Mouse (Mus musculus) liver, embryonic 15.5 days (tissue): ENCODE results near the gene Ppp1cc. TPM values are rescaled to one million over a fixed set of nuclear protein-coding genes. Genes with fewer than 3 reads are reported as not detected.
A peak's percentile ranks its signal among the peaks of the same experiment; 100 is the strongest.

Source experiments
- ATAC-seq: fragments of 200-750 bp; cut with Nextera tagmentation; 2 replicates; pipeline ENCODE4 v1.8.0; 2017; ENCODE audit warnings: moderate number of reproducible peaks, mild to moderate bottlenecking, moderate library complexity; ENCODE audit not compliant: insufficient read depth
- H3K27ac ChIP-seq: fragments of 300-500 bp; sonication (generic); replicated peaks from 2 replicates; pipeline ENCODE4 v1.5.1; 2015; ENCODE audit warnings: mild to moderate bottlenecking, inconsistent platforms
- H3K27me3 ChIP-seq: fragments of 300-500 bp; sonication (generic); 2 replicates; pipeline ENCODE4 v1.6.1; 2015; ENCODE audit warnings: mild to moderate bottlenecking, inconsistent platforms
- H3K36me3 ChIP-seq: fragments of 300-500 bp; sonication (generic); replicated peaks from 2 replicates; pipeline ENCODE4 v1.6.1; 2015; ENCODE audit warnings: moderate library complexity, mild to moderate bottlenecking, inconsistent platforms
- H3K4me1 ChIP-seq: fragments of 300-500 bp; sonication (generic); replicated peaks from 2 replicates; pipeline ENCODE4 v1.6.1; 2015; ENCODE audit warnings: inconsistent platforms
- H3K4me2 ChIP-seq: fragments of 300-500 bp; sonication (generic); 2 replicates; pipeline ENCODE4 v1.6.1; 2015; ENCODE audit warnings: moderate library complexity, mild to moderate bottlenecking, inconsistent platforms
- H3K4me3 ChIP-seq: fragments of 300-500 bp; sonication (generic); replicated peaks from 2 replicates; pipeline ENCODE4 v1.5.1; 2015; ENCODE audit warnings: mild to moderate bottlenecking, inconsistent platforms
- H3K9ac ChIP-seq: fragments of 300-500 bp; sonication (generic); 2 replicates; pipeline ENCODE4 v1.6.1; 2015; ENCODE audit warnings: moderate library complexity, mild to moderate bottlenecking, inconsistent platforms
- H3K9me3 ChIP-seq: fragments of 300-500 bp; sonication (generic); replicated peaks from 2 replicates; pipeline ENCODE4 v1.6.1; 2016; ENCODE audit warnings: inconsistent platforms
- WGBS: fragments of 180-500 bp; shearing (Covaris S2); methylation state at CpG from one replicate; pipeline ENCODE4 v1.1.7; 2015; ENCODE audit warnings: mixed read lengths; ENCODE audit not compliant: insufficient replicate concordance; 5-methylcytosine and 5-hydroxymethylcytosine counted together
- polyA plus RNA-seq: library from polyadenylated mRNA; unstranded; fragments of >200 nt; fragmentation: Nextera tagmentation; extraction: Ambion mirVana; gene quantifications from 2 replicates; pipeline ENCODE4 v1.2.1, GENCODE M21; 2015

Ppp1cc gene
- polyA plus RNA-seq, 1 experiment from 2014 or later: 142 TPM

DNA sequence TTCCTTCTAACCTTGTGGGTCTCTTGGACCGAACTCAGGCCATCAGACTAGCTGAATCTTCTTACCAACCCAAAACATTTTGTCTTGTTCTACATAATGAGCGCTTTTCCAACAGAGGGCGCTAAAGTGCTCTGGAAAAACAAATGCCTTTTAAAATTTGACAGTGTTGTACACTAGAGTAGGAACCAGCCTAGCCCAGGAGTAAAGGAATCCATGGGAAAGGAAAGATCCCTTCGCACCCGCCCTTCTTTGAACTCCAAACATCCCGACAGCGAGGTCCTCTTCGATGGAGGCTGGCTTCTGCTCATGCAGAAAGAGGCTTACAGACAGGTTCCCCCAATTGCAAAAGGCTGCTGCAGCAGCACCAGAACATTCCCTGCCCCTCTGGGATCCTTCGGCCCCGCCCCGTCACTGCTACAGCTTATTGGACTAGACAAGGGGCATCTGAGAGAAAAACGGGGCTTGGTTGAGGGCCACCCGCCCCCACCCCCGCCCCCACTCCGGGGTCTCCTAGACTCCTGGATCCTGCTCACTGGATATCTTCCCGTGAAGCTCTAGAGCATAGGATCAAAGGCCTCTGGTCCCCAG is 28.9 kb upstream of the Ppp1cc start:
- Histone ChIP-seq H3K9ac (no peak overlapping the region), H3K9me3 (no peaks in the 10 kb centered on the region), H3K4me1 (peaks cover 37% of the 10 kb centered on the region), H3K36me3 (no peaks in the 10 kb centered on the region), H3K4me2 (no peak overlapping the region), H3K27me3 (peaks cover 5% of the 10 kb centered on the region; the same call in 1 of the 2 replicates), H3K4me3 (no peak overlapping the region), H3K27ac (no peak overlapping the region)
- WGBS: 29% methylated on average over 16 of the region's 16 CpGs
- ATAC-seq: no peak

DNA sequence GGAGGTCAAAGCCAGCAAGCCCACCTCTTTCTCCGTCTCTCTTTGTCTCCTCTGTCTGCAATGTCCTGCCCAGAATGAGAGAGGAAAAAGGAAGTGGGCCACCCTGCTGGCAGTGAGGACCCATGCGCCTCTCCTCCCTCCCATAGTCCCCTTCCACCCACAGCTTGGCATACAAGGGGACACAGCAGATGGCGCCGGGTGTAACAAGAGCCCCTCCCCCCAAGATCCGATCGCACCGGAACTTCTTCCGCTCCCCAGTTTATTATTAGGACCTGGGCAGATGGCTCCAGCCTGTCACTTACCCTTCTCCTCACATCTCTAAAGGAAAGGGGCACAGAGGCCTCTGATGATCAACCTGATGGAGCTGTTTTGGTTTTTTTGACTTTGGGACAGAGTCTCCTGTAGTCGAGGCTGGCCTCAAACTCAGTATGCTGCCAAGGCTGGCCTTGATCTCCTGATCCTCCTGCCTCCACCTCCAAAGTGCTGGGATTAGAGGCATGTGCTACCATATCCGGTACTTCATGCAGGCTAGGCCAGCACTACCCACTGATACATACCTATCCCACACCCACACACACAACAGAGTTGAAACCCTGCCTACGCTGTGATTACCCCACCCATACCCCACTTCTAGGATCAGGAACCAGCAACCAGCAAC is 27.6 kb upstream of the Ppp1cc start:
- Histone ChIP-seq H3K4me2 (peak overlapping the region; percentile 96), H3K4me1 (peaks cover 47% of the 10 kb centered on the region)
- 69% methylated on average over 11 of the region's 11 CpGs for WGBS

GRCm38 (mm10) chr5:122131076-122132051 is 26.7 kb upstream of the Ppp1cc start:
- Histone ChIP-seq H3K9ac (peak overlapping the region; percentile 58), H3K36me3 (no peaks in the 10 kb centered on the region), H3K27me3 (no peaks in the 10 kb centered on the region), H3K4me3 (peak overlapping the region; percentile 62), H3K9me3 (no peaks in the 10 kb centered on the region), H3K27ac (peak overlapping the region; percentile 42), H3K4me1 (peaks cover 56% of the 10 kb centered on the region), H3K4me2 (peak overlapping the region; percentile 96)
- peak; percentile 70 for ATAC-seq
- 3% methylated on average over 34 of the region's 34 CpGs for WGBS

More for the DNA sequence above, 27.6 kb upstream of the Ppp1cc start:
- ATAC-seq: no peak
- no peaks in the 10 kb centered on the region for H3K9me3 ChIP-seq
- peaks cover 3% of the 10 kb centered on the region; the same call in 1 of the 2 replicates for H3K27me3 ChIP-seq
- no peaks in the 10 kb centered on the region for H3K36me3 ChIP-seq
- H3K4me3 ChIP-seq: no peak overlapping the region
- peak overlapping the region; percentile 42; the same call in 1 of the 2 replicates for H3K27ac ChIP-seq
- H3K9ac ChIP-seq: no peak overlapping the region

- peaks cover 66% of the 10 kb centered on the region for H3K4me1 ChIP-seq
- no peaks in the 10 kb centered on the region for H3K27me3 ChIP-seq
- WGBS: 14% methylated on average over 26 of the region's 26 CpGs
- peak overlapping the region; percentile 62 for H3K4me3 ChIP-seq
- H3K4me2 ChIP-seq: peak overlapping the region; percentile 96
- ATAC-seq: peak; percentile 24
- H3K9me3 ChIP-seq: no peaks in the 10 kb centered on the region
- 0 out of 2 replicates have a peak overlapping the region, but pooled peaks have one; percentile 42 for H3K27ac ChIP-seq
- peak overlapping the region; percentile 58 for H3K9ac ChIP-seq
- H3K36me3 ChIP-seq: no peaks in the 10 kb centered on the region
Observed at GRCm38 (mm10) chr5:122132167-122133049, 25.7 kb upstream of the Ppp1cc start.

DNA sequence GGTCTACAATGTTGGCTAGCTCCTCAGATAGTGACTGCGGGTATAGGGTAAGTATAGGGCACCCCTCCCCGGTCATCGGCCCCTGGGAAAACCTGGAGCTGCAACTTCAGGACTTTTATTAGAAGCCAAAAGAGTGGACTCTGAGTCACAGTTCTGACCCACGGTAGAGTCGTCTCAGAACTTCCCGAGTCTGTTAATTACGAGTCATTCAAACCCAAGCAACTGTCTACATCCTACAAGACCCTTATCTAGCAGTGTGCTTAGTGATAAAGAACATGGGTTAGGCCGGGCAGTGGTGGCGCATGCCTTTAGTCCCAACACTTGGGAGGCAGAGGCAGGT is 25.1 kb upstream of the Ppp1cc start:
- no peaks in the 10 kb centered on the region for H3K27me3 ChIP-seq
- peaks cover 69% of the 10 kb centered on the region for H3K4me1 ChIP-seq
- H3K27ac ChIP-seq: no peak overlapping the region
- H3K4me3 ChIP-seq: no peak overlapping the region
- peak overlapping the region; percentile 96 for H3K4me2 ChIP-seq
- 22% methylated on average over 9 of the region's 9 CpGs for WGBS
- no peak overlapping the region for H3K9ac ChIP-seq
- no peak for ATAC-seq
- no peaks in the 10 kb centered on the region for H3K36me3 ChIP-seq
- H3K9me3 ChIP-seq: no peaks in the 10 kb centered on the region

GRCm38 (mm10) chr5:122134395-122135289 is 23.4 kb upstream of the Ppp1cc start:
- no peak overlapping the region for H3K4me3 ChIP-seq
- H3K36me3 ChIP-seq: no peaks in the 10 kb centered on the region
- H3K27me3 ChIP-seq: no peaks in the 10 kb centered on the region
- no peaks in the 10 kb centered on the region for H3K9me3 ChIP-seq
- WGBS: 68% methylated on average over 14 of the region's 14 CpGs
- H3K27ac ChIP-seq: no peak overlapping the region
- no peak for ATAC-seq
- no peak overlapping the region for H3K4me2 ChIP-seq
- peaks cover 65% of the 10 kb centered on the region for H3K4me1 ChIP-seq
- no peak overlapping the region for H3K9ac ChIP-seq

GRCm38 (mm10) chr5:122135290-122135882 is 22.7 kb upstream of the Ppp1cc start:
- no peak overlapping the region for H3K4me2 ChIP-seq
- no peak overlapping the region for H3K9ac ChIP-seq
- no peak for ATAC-seq

DNA sequence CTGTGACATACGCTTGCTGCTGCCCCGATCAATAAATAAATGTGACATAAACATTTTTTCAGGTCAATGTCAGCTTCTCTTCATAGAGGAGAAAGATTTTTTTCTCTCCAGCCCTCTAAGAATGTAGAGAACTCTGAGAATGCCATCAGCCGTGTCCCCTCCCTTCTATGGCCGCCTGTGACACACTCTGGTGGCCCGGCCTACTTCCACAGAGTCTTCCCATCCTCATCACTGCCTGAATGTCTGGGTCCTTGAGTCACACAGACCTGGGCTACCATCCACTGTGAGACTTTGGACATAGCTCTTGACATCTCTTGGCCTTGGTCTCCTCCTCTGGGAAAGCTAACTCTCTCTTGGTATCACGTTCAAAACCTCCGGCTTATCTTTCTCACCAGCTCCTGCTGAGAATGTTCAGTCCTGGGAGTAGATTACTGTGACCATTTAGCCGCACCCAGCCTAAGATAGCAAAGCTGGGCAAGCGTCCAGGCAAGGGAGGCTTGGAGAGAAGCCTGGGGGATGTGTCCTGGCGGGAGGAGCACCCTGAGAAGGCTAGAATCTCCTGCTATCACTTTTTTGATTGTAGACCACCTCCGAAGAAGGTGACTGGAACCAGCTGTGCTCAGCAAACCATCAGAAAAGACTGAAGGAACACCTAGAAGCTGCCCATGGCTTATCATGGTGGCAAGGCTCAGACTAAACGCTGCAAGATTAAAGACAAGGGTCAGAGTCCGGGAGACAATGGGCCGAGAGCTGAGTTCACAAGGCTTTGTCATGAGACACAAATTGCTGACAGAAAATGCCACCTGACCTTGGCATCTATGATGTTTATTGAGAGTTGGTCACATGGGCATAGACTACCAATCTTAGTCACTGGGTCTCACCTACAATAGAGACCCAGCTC is 21.3 kb upstream of the Ppp1cc start:
- peak; percentile 48 for ATAC-seq
- 36% methylated on average over 14 of the region's 14 CpGs for WGBS
- no peak overlapping the region for H3K9ac ChIP-seq
- no peaks in the 10 kb centered on the region for H3K9me3 ChIP-seq
- no peaks in the 10 kb centered on the region for H3K27me3 ChIP-seq
- no peak overlapping the region for H3K27ac ChIP-seq
- no peak overlapping the region for H3K4me3 ChIP-seq
- H3K4me1 ChIP-seq: peaks cover 53% of the 10 kb centered on the region
- no peaks in the 10 kb centered on the region for H3K36me3 ChIP-seq
- H3K4me2 ChIP-seq: peak overlapping the region; percentile 14; the same call in 1 of the 2 replicates

More at GRCm38 (mm10) chr5:122135290-122135882, 22.7 kb upstream of the Ppp1cc start:
- WGBS: 54% methylated on average over 3 of the region's 3 CpGs
- Histone ChIP-seq H3K27me3 (no peaks in the 10 kb centered on the region), H3K9me3 (no peaks in the 10 kb centered on the region), H3K4me1 (peaks cover 65% of the 10 kb centered on the region), H3K27ac (no peak overlapping the region), H3K4me3 (no peak overlapping the region), H3K36me3 (no peaks in the 10 kb centered on the region)

- Histone ChIP-seq H3K9ac (no peak overlapping the region), H3K4me2 (no peak overlapping the region), H3K27ac (no peak overlapping the region), H3K4me3 (no peak overlapping the region), H3K27me3 (no peaks in the 10 kb centered on the region), H3K9me3 (no peaks in the 10 kb centered on the region), H3K4me1 (peaks cover 43% of the 10 kb centered on the region), H3K36me3 (no peaks in the 10 kb centered on the region)
- WGBS: 67% methylated on average over 15 of the region's 15 CpGs
- no peak for ATAC-seq
Observed at GRCm38 (mm10) chr5:122138856-122139255, 19.2 kb upstream of the Ppp1cc start.
